Mouse (Mus musculus): ENCODE measurements around the gene Cdk11b. TPM values are rescaled to one million over a fixed set of nuclear protein-coding genes. Genes with fewer than 3 reads are reported as not detected.

The Cdk11b gene
- 16.8 and 20.2 TPM in 2 replicates for polyA plus RNA-seq (2012; rRNA removed; ENCODE audit: low replicate concordance)

DNA sequence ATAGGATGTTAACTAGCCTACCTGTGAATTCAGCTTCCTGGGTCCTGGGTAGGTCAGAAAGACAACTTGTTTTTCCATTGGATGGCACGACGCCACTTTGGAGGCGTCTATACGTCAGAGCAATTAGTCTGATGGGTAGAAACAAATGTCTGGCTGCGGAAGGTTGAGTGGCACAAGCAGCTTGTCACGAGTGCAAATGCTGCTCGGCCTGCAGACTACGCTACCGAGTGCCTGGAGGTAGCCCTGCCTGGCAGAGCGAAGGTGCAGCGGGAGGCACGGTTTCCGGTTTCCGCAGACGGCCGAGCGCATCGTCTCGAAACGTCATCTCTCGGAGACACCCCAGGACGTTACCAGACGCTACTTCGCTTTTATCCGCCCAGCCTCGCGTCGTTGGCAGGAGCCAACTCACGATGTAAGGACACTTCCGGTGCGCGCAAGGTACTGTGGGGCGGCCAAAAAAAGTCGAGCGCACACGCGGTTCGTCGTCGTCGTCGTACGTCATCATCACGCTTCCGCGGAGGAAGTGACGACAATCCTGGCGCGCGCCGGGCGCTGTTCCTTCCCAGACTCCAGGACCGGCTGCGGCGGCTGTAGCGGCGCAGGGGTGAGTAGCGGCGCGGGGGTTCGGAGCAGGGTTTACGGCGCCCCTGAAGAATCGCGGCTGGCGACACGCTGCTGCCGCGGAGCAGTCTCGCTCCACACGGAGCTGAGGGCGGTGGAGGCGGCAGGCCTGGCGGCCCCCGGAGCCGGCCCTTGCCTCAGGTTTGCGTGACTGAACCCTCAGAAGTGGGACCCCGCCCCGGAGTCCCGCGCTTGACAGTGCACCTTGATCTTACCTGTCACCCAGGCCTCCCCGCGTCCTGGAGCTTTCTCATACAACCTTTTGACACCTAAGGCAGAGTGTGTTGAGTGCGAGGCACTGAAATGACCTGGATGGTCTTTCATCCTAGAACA is at the start of gene Cdk11b:
TSS of gene Cdk11b (plus strand) at position 517 of the 954 bp plus-strand sequence.

GRCm38 (mm10) chr4:155601091-155601996 is 23.3 kb upstream of the Cdk11b start, which contains the start of gene Slc35e2:
Slc35e2 (plus strand) TSS chr4:155601416.

GRCm38 (mm10) chr4:155645308-155645707 is 20.7 kb downstream of the Cdk11b start, which contains the start of gene Gm10563:
Gm10563 (minus strand) TSS chr4:155645408.

GRCm38 (mm10) chr4:155653086-155653450 is 28.4 kb downstream of the Cdk11b start, which contains the start of gene Mmp23:
Mmp23 (minus strand) TSS chr4:155653384.

GRCm38 (mm10) chr4:155668689-155669597 is 44.3 kb downstream of the Cdk11b start, which contains the start of gene Mib2:
Mib2 (minus strand) TSS chr4:155669198.

DNA sequence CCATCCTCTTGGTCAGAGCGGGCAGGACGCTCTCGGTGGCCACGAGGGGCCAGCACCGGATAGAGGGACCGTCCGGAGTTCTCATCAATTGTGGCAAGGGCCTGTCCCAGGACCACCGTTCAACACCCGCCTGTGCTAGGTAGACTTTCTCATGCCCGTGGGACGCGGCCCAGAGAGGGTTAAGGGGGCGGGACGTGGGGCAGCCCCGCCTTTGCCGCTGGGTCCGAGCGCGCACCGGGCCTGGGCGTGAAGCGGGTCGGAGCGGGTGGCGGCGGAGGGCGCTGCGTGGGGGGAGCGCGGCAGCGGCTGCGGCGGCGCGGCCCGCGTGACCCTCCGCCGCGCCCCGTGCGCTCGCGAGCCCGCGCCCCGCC is 69.4 kb downstream of the Cdk11b start, which contains the start of gene Fndc10:
TSS of gene Fndc10 (plus strand) at position 232 of the 371 bp plus-strand sequence.

Other genes starting within 250 kb of the Cdk11b start
- 0.20 and 0.55 TPM in 2 replicates for gene Gabrd, start 226.7 kb upstream of the Cdk11b start, polyA plus RNA-seq (2012; rRNA removed; ENCODE audit: low replicate concordance)
- gene Cfap74, start 215.7 kb upstream of the Cdk11b start, polyA plus RNA-seq (2012; rRNA removed; ENCODE audit: low replicate concordance): 0.47 and 0.73 TPM in 2 replicates
- 3.0 and 82.0 TPM in 2 replicates for gene Tmem52, start 155.7 kb upstream of the Cdk11b start, polyA plus RNA-seq (2012; rRNA removed; ENCODE audit: low replicate concordance)
- 572 and 1,051 TPM in 2 replicates for gene Gnb1, start 133.5 kb upstream of the Cdk11b start, polyA plus RNA-seq (2012; rRNA removed; ENCODE audit: low replicate concordance)
- gene Nadk, start 62.5 kb upstream of the Cdk11b start, polyA plus RNA-seq (2012; rRNA removed; ENCODE audit: low replicate concordance): 187 and 214 TPM in 2 replicates
- 9.1 and 11.8 TPM in 2 replicates for gene Slc35e2, start 23.4 kb upstream of the Cdk11b start, polyA plus RNA-seq (2012; rRNA removed; ENCODE audit: low replicate concordance)
- not detected in 2 replicates for gene Gm10563, start 20.6 kb downstream of the Cdk11b start, polyA plus RNA-seq (2012; rRNA removed; ENCODE audit: low replicate concordance)
- gene Mmp23, start 28.5 kb downstream of the Cdk11b start, polyA plus RNA-seq (2012; rRNA removed; ENCODE audit: low replicate concordance): 52.3 and 103 TPM in 2 replicates
- gene Mib2, start 44.3 kb downstream of the Cdk11b start, polyA plus RNA-seq (2012; rRNA removed; ENCODE audit: low replicate concordance): 64.0 and 102 TPM in 2 replicates
- gene Fndc10, start 69.5 kb downstream of the Cdk11b start, polyA plus RNA-seq (2012; rRNA removed; ENCODE audit: low replicate concordance): 21.6 and 35.6 TPM in 2 replicates
- gene Ssu72, start 79.9 kb downstream of the Cdk11b start, polyA plus RNA-seq (2012; rRNA removed; ENCODE audit: low replicate concordance): 88.8 and 157 TPM in 2 replicates
- 2.1 and 2.6 TPM in 2 replicates for gene Tmem240, start 109.9 kb downstream of the Cdk11b start, polyA plus RNA-seq (2012; rRNA removed; ENCODE audit: low replicate concordance)
- 140 and 144 TPM in 2 replicates for gene Atad3a, start 136.2 kb downstream of the Cdk11b start, polyA plus RNA-seq (2012; rRNA removed; ENCODE audit: low replicate concordance)
- 24.1 and 41.9 TPM in 2 replicates for gene Vwa1, start 149.8 kb downstream of the Cdk11b start, polyA plus RNA-seq (2012; rRNA removed; ENCODE audit: low replicate concordance)
- 1.9 and 2.6 TPM in 2 replicates for gene Tmem88b, start 161.0 kb downstream of the Cdk11b start, polyA plus RNA-seq (2012; rRNA removed; ENCODE audit: low replicate concordance)
- 0.32 and 0.54 TPM in 2 replicates for gene Ankrd65, start 165.6 kb downstream of the Cdk11b start, polyA plus RNA-seq (2012; rRNA removed; ENCODE audit: low replicate concordance)
- 47.4 and 59.6 TPM in 2 replicates for gene Mrpl20, start 178.0 kb downstream of the Cdk11b start, polyA plus RNA-seq (2012; rRNA removed; ENCODE audit: low replicate concordance)
- gene Ccnl2, start 187.6 kb downstream of the Cdk11b start, polyA plus RNA-seq (2012; rRNA removed; ENCODE audit: low replicate concordance): 63.4 and 98.7 TPM in 2 replicates
- gene Aurkaip1, start 206.4 kb downstream of the Cdk11b start, polyA plus RNA-seq (2012; rRNA removed; ENCODE audit: low replicate concordance): 149 and 245 TPM in 2 replicates
- 274 and 383 TPM in 2 replicates for gene Mxra8, start 214.8 kb downstream of the Cdk11b start, polyA plus RNA-seq (2012; rRNA removed; ENCODE audit: low replicate concordance)
- 153 and 223 TPM in 2 replicates for gene Dvl1, start 222.5 kb downstream of the Cdk11b start, polyA plus RNA-seq (2012; rRNA removed; ENCODE audit: low replicate concordance)
- 1.3 and 1.5 TPM in 2 replicates for gene Tas1r3, start 238.5 kb downstream of the Cdk11b start, polyA plus RNA-seq (2012; rRNA removed; ENCODE audit: low replicate concordance)
- 32.4 and 36.2 TPM in 2 replicates for gene Cptp, start 244.6 kb downstream of the Cdk11b start, polyA plus RNA-seq (2012; rRNA removed; ENCODE audit: low replicate concordance)
- 33.7 and 47.4 TPM in 2 replicates for gene Ints11, start 244.7 kb downstream of the Cdk11b start, polyA plus RNA-seq (2012; rRNA removed; ENCODE audit: low replicate concordance)